In the genomic region with DNA sequence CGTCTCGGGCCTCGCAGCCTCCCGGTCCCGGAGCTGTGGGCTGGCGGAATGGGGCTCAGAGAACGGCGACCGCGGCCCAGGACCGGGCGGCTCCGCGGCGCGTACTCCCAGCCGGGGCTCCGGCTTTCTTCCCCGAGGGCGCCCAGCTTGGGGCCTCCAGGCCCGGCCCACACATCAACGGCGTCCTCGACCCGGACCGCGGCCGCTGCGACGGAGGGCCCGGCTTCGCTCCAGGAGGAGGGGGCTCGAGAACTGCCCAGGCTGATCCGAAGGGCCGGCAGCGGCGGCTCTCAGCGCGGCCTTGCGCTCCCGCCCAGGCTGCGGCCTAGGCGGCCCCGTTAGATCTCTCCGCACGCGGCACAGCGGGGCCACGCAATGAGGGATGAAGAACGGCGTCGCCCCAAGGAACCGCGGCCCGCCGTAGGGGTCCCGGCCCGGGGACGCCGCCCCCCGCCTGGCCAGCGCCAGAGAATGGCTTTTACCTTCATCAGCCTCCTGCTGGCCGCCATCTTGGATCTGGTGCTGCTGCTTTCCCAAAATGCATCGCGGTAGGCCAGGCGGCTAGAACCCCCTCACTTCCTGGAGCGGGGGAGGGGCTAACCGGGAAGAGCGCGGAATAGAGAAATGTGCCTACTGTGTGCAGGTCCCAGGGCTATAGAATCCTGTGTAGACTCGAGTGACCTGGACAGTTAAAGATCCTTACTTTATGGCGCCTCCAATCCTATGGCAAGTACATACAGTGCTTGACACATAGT, we compare ENCODE assay signal across 8 mouse cellular contexts. TPM values are rescaled to one million over a fixed set of nuclear protein-coding genes. Genes with fewer than 3 reads are reported as not detected.
DNase-seq lines count a peak whose midpoint lies in the region; ATAC-seq and TF ChIP-seq lines count a peak whose summit lies in the region.

No protein-coding gene starts in this region.

- H3K4me1 ChIP-seq in ES-Bruce4 (ENCODE audit: control insufficient read depth, insufficient read depth, low read length), result peaks cover 2% of the 10 kb centered on the region
- peaks cover 19% of the 10 kb centered on the region for H3K4me1 ChIP-seq in forebrain, embryonic 13.5 days
- peaks cover 20% of the 10 kb centered on the region for H3K4me1 ChIP-seq in liver, embryonic 16.5 days (ENCODE audit: control insufficient read depth, low read depth, low read length)
- H3K4me1 ChIP-seq in neural tube, embryonic 13.5 days (replicated peaks), result peaks cover 15% of the 10 kb centered on the region

- peak; percentile 53 for TF ChIP-seq POLR2A in ES-Bruce4 (IDR thresholded peaks at IDR 0.05; ENCODE audit: insufficient read depth, low read length)

- under 1% methylated on average over 64 of the region's 72 CpGs for WGBS in forebrain, embryonic 13.5 days
- under 1% methylated on average over 72 of the region's 72 CpGs for WGBS in large intestine, adult 2 months
- WGBS in liver, embryonic 16.5 days (ENCODE audit: insufficient replicate concordance), result under 1% methylated on average over 71 of the region's 72 CpGs
- under 1% methylated on average over 62 of the region's 72 CpGs for WGBS in neural tube, embryonic 13.5 days

- peak; percentile 89 to 90 for DNase-seq in heart, postnatal 10 days
- peak; percentile 53 for DNase-seq in large intestine, adult 2 months (ENCODE audit: low read depth, low spot score)
- DNase-seq in telencephalon, adult 2 months (ENCODE audit: low read depth, low spot score), result peak; percentile 80

- intact Hi-C loops in heart, postnatal 10 days (cut with DNase I), result loop anchor here (5.0 kb wide), 1 partner anchor 54 kb away; a partner anchor contains a TSS

- H3K27me3 ChIP-seq in ES-Bruce4 (ENCODE audit: control insufficient read depth, insufficient read depth, low read length, poor library complexity, severe bottlenecking), result no peaks in the 10 kb centered on the region
- no peaks in the 10 kb centered on the region for H3K27me3 ChIP-seq in forebrain, embryonic 13.5 days
- H3K27me3 ChIP-seq in liver, embryonic 16.5 days (ENCODE audit: control insufficient read depth, insufficient read depth, low read depth, low read length), result no peaks in the 10 kb centered on the region
- H3K27me3 ChIP-seq in neural tube, embryonic 13.5 days, result 0 out of 2 replicates have a peak, but pooled peaks cover 2% of the 10 kb centered on the region

- peak overlapping the region; percentile 89 for H3K4me2 ChIP-seq in forebrain, embryonic 13.5 days
- peak overlapping the region; percentile 83 for H3K4me2 ChIP-seq in liver, embryonic 16.5 days (ENCODE audit: low read depth, low read length)
- H3K4me2 ChIP-seq in neural tube, embryonic 13.5 days, result peak overlapping the region; percentile 85

- ATAC-seq in cerebellum, adult (ENCODE audit: insufficient number of reproducible peaks, low FRiP score, low TSS enrichment), result peak; percentile 81
- peak; percentile 90 for ATAC-seq in forebrain, embryonic 13.5 days
- ATAC-seq in liver, embryonic 16.5 days (ENCODE audit: low read depth), result peak; percentile 86
- peak; percentile 94 for ATAC-seq in neural tube, embryonic 13.5 days (ENCODE audit: low read depth)

- H3K9ac ChIP-seq in ES-Bruce4 (ENCODE audit: low read depth, poor library complexity, severe bottlenecking), result peak overlapping the region; percentile 100
- H3K9ac ChIP-seq in forebrain, embryonic 13.5 days, result peak overlapping the region; percentile 100
- peak overlapping the region; percentile 100 for H3K9ac ChIP-seq in liver, embryonic 16.5 days (ENCODE audit: low read depth, low read length)
- peak overlapping the region; percentile 98 for H3K9ac ChIP-seq in neural tube, embryonic 13.5 days

- TF ChIP-seq EP300 in ES-Bruce4 (IDR thresholded peaks at IDR 0.05; ENCODE audit: insufficient read depth, low read depth, low read length), result peak; percentile 56; the same call in 1 of the 2 replicates

- no peaks in the 10 kb centered on the region for H3K9me3 ChIP-seq in ES-Bruce4 (replicated peaks; ENCODE audit: control insufficient read depth, insufficient read depth, low read length, poor library complexity, severe bottlenecking)
- H3K9me3 ChIP-seq in forebrain, embryonic 13.5 days (replicated peaks), result no peaks in the 10 kb centered on the region
- H3K9me3 ChIP-seq in liver, embryonic 16.5 days (replicated peaks; ENCODE audit: control insufficient read depth, low read length), result no peaks in the 10 kb centered on the region
- H3K9me3 ChIP-seq in neural tube, embryonic 13.5 days, result no peaks in the 10 kb centered on the region

- no peak for TF ChIP-seq CTCF in ES-Bruce4 (IDR thresholded peaks at IDR 0.05; ENCODE audit: low read depth, low read length)

- peaks cover 7% of the 10 kb centered on the region for H3K36me3 ChIP-seq in ES-Bruce4 (ENCODE audit: control insufficient read depth, insufficient read depth, low read length, poor library complexity, severe bottlenecking)
- no peaks in the 10 kb centered on the region for H3K36me3 ChIP-seq in forebrain, embryonic 13.5 days (ENCODE audit: poor library complexity, severe bottlenecking)
- no peaks in the 10 kb centered on the region for H3K36me3 ChIP-seq in liver, embryonic 16.5 days (ENCODE audit: control insufficient read depth, insufficient read depth)
- no peaks in the 10 kb centered on the region for H3K36me3 ChIP-seq in neural tube, embryonic 13.5 days

- H3K4me3 ChIP-seq in ES-Bruce4 (ENCODE audit: low read depth, low read length), result peak overlapping the region; percentile 99
- peak overlapping the region; percentile 100 for H3K4me3 ChIP-seq in forebrain, embryonic 13.5 days
- H3K4me3 ChIP-seq in liver, embryonic 16.5 days (ENCODE audit: low read depth, low read length), result peak overlapping the region; percentile 99
- peak overlapping the region; percentile 90 for H3K4me3 ChIP-seq in neural tube, embryonic 13.5 days

- peak overlapping the region; percentile 11 for H3K27ac ChIP-seq in ES-Bruce4 (ENCODE audit: insufficient read depth, low read length)
- peak overlapping the region; percentile 78 for H3K27ac ChIP-seq in forebrain, embryonic 13.5 days
- H3K27ac ChIP-seq in liver, embryonic 16.5 days (ENCODE audit: low read length), result peak overlapping the region; percentile 81
- H3K27ac ChIP-seq in neural tube, embryonic 13.5 days (replicated peaks), result peak overlapping the region; percentile 83

RNA-seq across cellular contexts. Expression of a gene that starts 1.3 kb away (rescaled TPM):
- polyA plus RNA-seq in ES-Bruce4 (2011; ENCODE audit: insufficient read depth, insufficient read length, low read depth, missing spikeins), result 203 and 207 TPM in 2 replicates
- 359 and 360 TPM in 2 replicates for polyA plus RNA-seq in forebrain, embryonic 13.5 days (2015; fragmentation: Nextera tagmentation; extraction: Ambion mirVana)
- total RNA-seq in heart, postnatal 10 days (2021), result 100 to 1,000 TPM; 133 to 137 TPM
- polyA plus RNA-seq in large intestine, adult 2 months (2012; rRNA removed), result 60.7 and 63.3 TPM in 2 replicates
- polyA plus RNA-seq in liver, embryonic 16.5 days (2015; fragmentation: Nextera tagmentation; extraction: Ambion mirVana), result 164 and 179 TPM in 2 replicates
- polyA plus RNA-seq in neural tube, embryonic 13.5 days (2015; fragmentation: Nextera tagmentation; extraction: Ambion mirVana), result 326 and 357 TPM in 2 replicates

RNA-seq across cellular contexts. Expression of a gene that starts 7.3 kb away (rescaled TPM):
- 0.63 and 0.90 TPM in 2 replicates for polyA plus RNA-seq in ES-Bruce4 (2011; ENCODE audit: insufficient read depth, insufficient read length, low read depth, missing spikeins)
- 1.4 and 1.9 TPM in 2 replicates for polyA plus RNA-seq in forebrain, embryonic 13.5 days (2015; fragmentation: Nextera tagmentation; extraction: Ambion mirVana)
- total RNA-seq in heart, postnatal 10 days (2021), result under 1 TPM; 0.19 to 0.27 TPM
- polyA plus RNA-seq in large intestine, adult 2 months (2012; rRNA removed), result 0.05 and 0.15 TPM in 2 replicates
- polyA plus RNA-seq in liver, embryonic 16.5 days (2015; fragmentation: Nextera tagmentation; extraction: Ambion mirVana), result 0.04 and 0.05 TPM in 2 replicates
- 1.5 TPM in 2 replicates for polyA plus RNA-seq in neural tube, embryonic 13.5 days (2015; fragmentation: Nextera tagmentation; extraction: Ambion mirVana)

RNA-seq across cellular contexts. Expression of a gene that starts 32.2 kb away (rescaled TPM):
- polyA plus RNA-seq in ES-Bruce4 (2011; ENCODE audit: insufficient read depth, insufficient read length, low read depth, missing spikeins), result 40.9 and 43.5 TPM in 2 replicates
- 7.2 and 9.0 TPM in 2 replicates for polyA plus RNA-seq in forebrain, embryonic 13.5 days (2015; fragmentation: Nextera tagmentation; extraction: Ambion mirVana)
- 1 to 10 TPM; 3.7 to 4.1 TPM for total RNA-seq in heart, postnatal 10 days (2021)
- 1.5 and 2.4 TPM in 2 replicates for polyA plus RNA-seq in large intestine, adult 2 months (2012; rRNA removed)
- 3.0 and 3.4 TPM in 2 replicates for polyA plus RNA-seq in liver, embryonic 16.5 days (2015; fragmentation: Nextera tagmentation; extraction: Ambion mirVana)
- polyA plus RNA-seq in neural tube, embryonic 13.5 days (2015; fragmentation: Nextera tagmentation; extraction: Ambion mirVana), result 7.8 and 8.2 TPM in 2 replicates

RNA-seq across cellular contexts. Expression of a gene that starts 54.1 kb away (rescaled TPM):
- 1.5 and 1.7 TPM in 2 replicates for polyA plus RNA-seq in ES-Bruce4 (2011; ENCODE audit: insufficient read depth, insufficient read length, low read depth, missing spikeins)
- 0.53 and 0.93 TPM in 2 replicates for polyA plus RNA-seq in forebrain, embryonic 13.5 days (2015; fragmentation: Nextera tagmentation; extraction: Ambion mirVana)
- total RNA-seq in heart, postnatal 10 days (2021), result under 1 TPM; 0.10 to 0.17 TPM
- 13.5 and 17.3 TPM in 2 replicates for polyA plus RNA-seq in large intestine, adult 2 months (2012; rRNA removed)
- 0.14 and 0.45 TPM in 2 replicates for polyA plus RNA-seq in liver, embryonic 16.5 days (2015; fragmentation: Nextera tagmentation; extraction: Ambion mirVana)
- 2.3 and 2.5 TPM in 2 replicates for polyA plus RNA-seq in neural tube, embryonic 13.5 days (2015; fragmentation: Nextera tagmentation; extraction: Ambion mirVana)

RNA-seq across cellular contexts. Expression of a gene that starts 56.7 kb away (rescaled TPM):
- polyA plus RNA-seq in ES-Bruce4 (2011; ENCODE audit: insufficient read depth, insufficient read length, low read depth, missing spikeins), result 15.3 and 15.5 TPM in 2 replicates
- polyA plus RNA-seq in forebrain, embryonic 13.5 days (2015; fragmentation: Nextera tagmentation; extraction: Ambion mirVana), result 11.1 and 12.8 TPM in 2 replicates
- total RNA-seq in heart, postnatal 10 days (2021), result 1 to 10 TPM; 1.6 to 2.2 TPM
- polyA plus RNA-seq in large intestine, adult 2 months (2012; rRNA removed), result 43.3 and 47.3 TPM in 2 replicates
- 5.3 and 5.6 TPM in 2 replicates for polyA plus RNA-seq in liver, embryonic 16.5 days (2015; fragmentation: Nextera tagmentation; extraction: Ambion mirVana)
- 31.1 and 39.7 TPM in 2 replicates for polyA plus RNA-seq in neural tube, embryonic 13.5 days (2015; fragmentation: Nextera tagmentation; extraction: Ambion mirVana)

Comparison
In these comparisons a context has a peak if more than half of its experiments do, and no peak if none do; other contexts are left out.
1. Peak in every context shown above with its lines: DNase-seq, ATAC-seq, H3K4me3 ChIP-seq and H3K27ac ChIP-seq.
2. H3K27ac ChIP-seq: peak in every context shown above with its lines; median percentile 83 in neural tube, embryonic 13.5 days; 81 in liver, embryonic 16.5 days; 78 in forebrain, embryonic 13.5 days; 11 in ES-Bruce4.